Mouse (Mus musculus) midbrain, embryonic 15.5 days (tissue): ENCODE measurements around the gene Atp6v1e2. TPM values are rescaled to one million over a fixed set of nuclear protein-coding genes. Genes with fewer than 3 reads are reported as not detected.
A peak's percentile ranks its signal among the peaks of the same experiment; 100 is the strongest.

Experiments used
- ATAC-seq: fragments of 200-750 bp; cut with Nextera tagmentation; replicated peaks from 2 replicates; pipeline ENCODE4 v1.8.0; 2017; ENCODE audit warnings: moderate TSS enrichment
- H3K27ac ChIP-seq: fragments of 300-500 bp; sonication (generic); 2 replicates; pipeline ENCODE4 v1.5.1; 2015; ENCODE audit warnings: mild to moderate bottlenecking, inconsistent platforms
- H3K27me3 ChIP-seq: fragments of 300-500 bp; sonication (generic); replicated peaks from 2 replicates; pipeline ENCODE4 v1.6.1; 2015; ENCODE audit warnings: inconsistent platforms
- H3K36me3 ChIP-seq: fragments of 300-500 bp; sonication (generic); replicated peaks from 2 replicates; pipeline ENCODE4 v1.6.1; 2015; ENCODE audit warnings: inconsistent platforms
- H3K4me1 ChIP-seq: fragments of 300-500 bp; sonication (generic); 2 replicates; pipeline ENCODE4 v1.6.1; 2015; ENCODE audit warnings: inconsistent platforms
- H3K4me2 ChIP-seq: fragments of 300-500 bp; sonication (generic); 2 replicates; pipeline ENCODE4 v1.6.1; 2015; ENCODE audit warnings: inconsistent platforms, mild to moderate bottlenecking, moderate library complexity
- H3K4me3 ChIP-seq: fragments of 300-500 bp; sonication (generic); 2 replicates; pipeline ENCODE4 v1.5.1; 2015; ENCODE audit warnings: mild to moderate bottlenecking, inconsistent platforms
- H3K9ac ChIP-seq: fragments of 300-500 bp; sonication (generic); 2 replicates; pipeline ENCODE4 v1.6.1; 2015; ENCODE audit warnings: mild to moderate bottlenecking, inconsistent platforms
- H3K9me3 ChIP-seq: fragments of 300-500 bp; sonication (generic); 2 replicates; pipeline ENCODE4 v1.6.1; 2016; ENCODE audit warnings: inconsistent platforms
- WGBS: fragments of 180-500 bp; shearing (Covaris S2); methylation state at CpG from one replicate; pipeline ENCODE4 v1.1.7; 2015; ENCODE audit warnings: mixed read lengths; 5-methylcytosine and 5-hydroxymethylcytosine counted together
- polyA plus RNA-seq: library from polyadenylated mRNA; unstranded; fragments of >200 nt; fragmentation: Nextera tagmentation; extraction: Ambion mirVana; gene quantifications from 2 replicates; pipeline ENCODE4 v1.2.1, GENCODE M21; 2015

The Atp6v1e2 gene
- polyA plus RNA-seq, 1 experiment from 2014 or later = not detected

GRCm38 (mm10) chr17:86962894-86963585 is 15.3 kb upstream of the Atp6v1e2 start, which contains the start of gene Rhoq:
Gene Rhoq, plus strand, starts transcription at chr17:86963082.
- H3K27ac ChIP-seq = peak within 1 kb of the TSS; percentile 78
- peaks cover 36% of the 10 kb centered on the region for H3K4me1 ChIP-seq
- peak within 1 kb of the TSS; percentile 68 for H3K4me3 ChIP-seq
- WGBS = 1% methylated on average over 80 of the region's 86 CpGs
- H3K9ac ChIP-seq = peak within 1 kb of the TSS; percentile 82
- no peaks in the 10 kb centered on the region for H3K27me3 ChIP-seq
- peak; percentile 89 for ATAC-seq
- H3K36me3 ChIP-seq = no peaks in the 10 kb centered on the region
- H3K4me2 ChIP-seq = peak within 1 kb of the TSS; percentile 77
- H3K9me3 ChIP-seq = no peaks in the 10 kb centered on the region

GRCm38 (mm10) chr17:86962297-86962893 is 14.7 kb upstream of the Atp6v1e2 start:
- H3K27me3 ChIP-seq = no peaks in the 10 kb centered on the region
- H3K4me3 ChIP-seq = peak overlapping the region; percentile 68
- peak overlapping the region; percentile 77 for H3K4me2 ChIP-seq
- ATAC-seq = peak; percentile 67
- no peaks in the 10 kb centered on the region for H3K36me3 ChIP-seq
- H3K27ac ChIP-seq = peak overlapping the region; percentile 78
- no peaks in the 10 kb centered on the region for H3K9me3 ChIP-seq
- peaks cover 36% of the 10 kb centered on the region for H3K4me1 ChIP-seq
- peak overlapping the region; percentile 82 for H3K9ac ChIP-seq
- WGBS = under 1% methylated on average over 24 of the region's 24 CpGs

GRCm38 (mm10) chr17:86961301-86961841 is 13.7 kb upstream of the Atp6v1e2 start:
- no peaks in the 10 kb centered on the region for H3K27me3 ChIP-seq
- WGBS = 71% methylated on average over 8 of the region's 8 CpGs
- no peak for ATAC-seq
- no peaks in the 10 kb centered on the region for H3K36me3 ChIP-seq
- peak overlapping the region; percentile 77; the same call in 1 of the 2 replicates for H3K4me2 ChIP-seq
- H3K27ac ChIP-seq = no peak overlapping the region
- no peaks in the 10 kb centered on the region for H3K9me3 ChIP-seq
- H3K9ac ChIP-seq = no peak overlapping the region
- H3K4me1 ChIP-seq = peaks cover 36% of the 10 kb centered on the region
- H3K4me3 ChIP-seq = no peak overlapping the region

GRCm38 (mm10) chr17:86957968-86958367 is 10.3 kb upstream of the Atp6v1e2 start:
- no peak for ATAC-seq
- no peaks in the 10 kb centered on the region for H3K9me3 ChIP-seq
- 89% methylated on average over 14 of the region's 14 CpGs for WGBS

GRCm38 (mm10) chr17:86957239-86957638 is 9.5 kb upstream of the Atp6v1e2 start:
- no peaks in the 10 kb centered on the region for H3K9me3 ChIP-seq
- H3K9ac ChIP-seq = no peak overlapping the region
- 94% methylated on average over 5 of the region's 5 CpGs for WGBS
- no peak overlapping the region for H3K4me2 ChIP-seq
- H3K27me3 ChIP-seq = no peaks in the 10 kb centered on the region
- no peak overlapping the region for H3K4me3 ChIP-seq
- H3K4me1 ChIP-seq = peaks cover 11% of the 10 kb centered on the region
- ATAC-seq = no peak
- H3K27ac ChIP-seq = no peak overlapping the region
- H3K36me3 ChIP-seq = no peaks in the 10 kb centered on the region

More at GRCm38 (mm10) chr17:86957968-86958367, 10.3 kb upstream of the Atp6v1e2 start:
- Histone ChIP-seq H3K27me3 (no peaks in the 10 kb centered on the region), H3K4me2 (no peak overlapping the region), H3K4me3 (no peak overlapping the region), H3K27ac (no peak overlapping the region), H3K4me1 (peaks cover 12% of the 10 kb centered on the region), H3K9ac (no peak overlapping the region), H3K36me3 (no peaks in the 10 kb centered on the region)

GRCm38 (mm10) chr17:86948801-86949200 is 1.1 kb upstream of the Atp6v1e2 start:
- Histone ChIP-seq H3K27ac (no peak overlapping the region), H3K36me3 (no peaks in the 10 kb centered on the region), H3K4me1 (peaks cover 6% of the 10 kb centered on the region; the same call in 1 of the 2 replicates), H3K4me2 (no peak overlapping the region), H3K9ac (no peak overlapping the region), H3K9me3 (no peaks in the 10 kb centered on the region), H3K27me3 (no peaks in the 10 kb centered on the region), H3K4me3 (no peak overlapping the region)
- no peak for ATAC-seq
- WGBS = 65% methylated on average over 6 of the region's 6 CpGs

- WGBS = 55% methylated on average over 4 of the region's 4 CpGs
- Histone ChIP-seq H3K4me1 (peaks cover 6% of the 10 kb centered on the region; the same call in 1 of the 2 replicates), H3K9ac (no peak overlapping the region), H3K4me2 (no peak overlapping the region), H3K9me3 (no peaks in the 10 kb centered on the region), H3K36me3 (no peaks in the 10 kb centered on the region), H3K4me3 (no peak overlapping the region), H3K27ac (no peak overlapping the region), H3K27me3 (no peaks in the 10 kb centered on the region)
- no peak for ATAC-seq
Measured at GRCm38 (mm10) chr17:86946078-86946477, 1.6 kb downstream of the Atp6v1e2 start.

- 91% methylated on average over 6 of the region's 6 CpGs for WGBS
- no peaks in the 10 kb centered on the region; the same call in 1 of the 2 replicates for H3K27me3 ChIP-seq
- no peaks in the 10 kb centered on the region for H3K36me3 ChIP-seq
- H3K4me3 ChIP-seq = no peak overlapping the region
- H3K9ac ChIP-seq = no peak overlapping the region
- no peak for ATAC-seq
- H3K27ac ChIP-seq = no peak overlapping the region
- no peak overlapping the region for H3K4me2 ChIP-seq
- H3K9me3 ChIP-seq = no peaks in the 10 kb centered on the region
- H3K4me1 ChIP-seq = peaks cover 5% of the 10 kb centered on the region
Measured at GRCm38 (mm10) chr17:86943158-86943557, 4.5 kb downstream of the Atp6v1e2 start.

GRCm38 (mm10) chr17:86942112-86942511 is 5.6 kb downstream of the Atp6v1e2 start:
- no peaks in the 10 kb centered on the region for H3K9me3 ChIP-seq
- no peak overlapping the region for H3K4me2 ChIP-seq
- 72% methylated on average over 6 of the region's 6 CpGs for WGBS
- no peak overlapping the region for H3K9ac ChIP-seq
- no peak overlapping the region for H3K27ac ChIP-seq
- no peaks in the 10 kb centered on the region for H3K36me3 ChIP-seq
- ATAC-seq = no peak
- H3K4me1 ChIP-seq = peaks cover 13% of the 10 kb centered on the region
- no peaks in the 10 kb centered on the region; the same call in 1 of the 2 replicates for H3K27me3 ChIP-seq
- H3K4me3 ChIP-seq = no peak overlapping the region

- 58% methylated on average over 7 of the region's 7 CpGs for WGBS
- no peak for ATAC-seq
Measured at GRCm38 (mm10) chr17:86938683-86939082, 9.0 kb downstream of the Atp6v1e2 start.

GRCm38 (mm10) chr17:86937497-86938155 is 10.1 kb downstream of the Atp6v1e2 start:
- 3% methylated on average over 20 of the region's 20 CpGs for WGBS

More at GRCm38 (mm10) chr17:86938683-86939082, 9.0 kb downstream of the Atp6v1e2 start:
- Histone ChIP-seq H3K27me3 (no peaks in the 10 kb centered on the region; the same call in 1 of the 2 replicates), H3K4me1 (peaks cover 14% of the 10 kb centered on the region), H3K4me2 (no peak overlapping the region), H3K9ac (no peak overlapping the region), H3K4me3 (no peak overlapping the region), H3K36me3 (no peaks in the 10 kb centered on the region), H3K9me3 (no peaks in the 10 kb centered on the region), H3K27ac (no peak overlapping the region)

GRCm38 (mm10) chr17:86937064-86937463 is 10.6 kb downstream of the Atp6v1e2 start:
- Histone ChIP-seq H3K9me3 (no peaks in the 10 kb centered on the region), H3K27ac (peak overlapping the region; percentile 54), H3K4me2 (peak overlapping the region; percentile 65), H3K36me3 (no peaks in the 10 kb centered on the region), H3K4me1 (peaks cover 31% of the 10 kb centered on the region), H3K9ac (no peak overlapping the region), H3K4me3 (no peak overlapping the region), H3K27me3 (no peaks in the 10 kb centered on the region; the same call in 1 of the 2 replicates)
- no peak for ATAC-seq
- 66% methylated on average over 2 of the region's 2 CpGs for WGBS

More at GRCm38 (mm10) chr17:86937497-86938155, 10.1 kb downstream of the Atp6v1e2 start:
- peak overlapping the region; percentile 46 for H3K4me3 ChIP-seq
- ATAC-seq = peak; percentile 83
- no peaks in the 10 kb centered on the region for H3K36me3 ChIP-seq
- peak overlapping the region; percentile 54 for H3K27ac ChIP-seq
- H3K9ac ChIP-seq = peak overlapping the region; percentile 25; the same call in 1 of the 2 replicates
- H3K9me3 ChIP-seq = no peaks in the 10 kb centered on the region
- H3K4me2 ChIP-seq = peak overlapping the region; percentile 65
- no peaks in the 10 kb centered on the region; the same call in 1 of the 2 replicates for H3K27me3 ChIP-seq
- peaks cover 25% of the 10 kb centered on the region for H3K4me1 ChIP-seq
